Mouse (Mus musculus) CD8-positive naive resting alpha-beta T cell, adult 2 months (primary cell): ENCODE measurements around the gene Gtse1.

ENCODE experiments used
- DNase-seq, 2 experiments: peaks; one replicate each; pipeline ENCODE4 v3.0.0; 2022; ENCODE audit warnings: low read depth in 2 of 2, low spot score in 2 of 2

Gtse1 gene

GRCm38 (mm10) chr15:85919892-85920248 lies 60.3 kb downstream of the Gtse1 start:
- no peak for DNase-seq

- DNase-seq, result no peak
These were observed 62.3 kb downstream of the Gtse1 start for GRCm38 (mm10) chr15:85921855-85922254.
